Mouse (Mus musculus) left cerebral cortex, postnatal 4 days (tissue): ENCODE results near the gene Gm19935. TPM values are rescaled to one million over a fixed set of nuclear protein-coding genes. Genes with fewer than 3 reads are reported as not detected.

ENCODE experiments used
- DNase-seq: peaks from one replicate; pipeline ENCODE4 v3.0.0-alpha.2; 2022
- intact Hi-C: fragments of 180-260 bp; cut with DNase I; formaldehyde crosslinking; loops from one replicate; pipeline ENCODE4 v1.15.1; 2025
- total RNA-seq, 2 experiments: library from RNA; stranded (reverse); gene quantifications; 2 replicates each; pipeline ENCODE4 v1.2.3; 2021

The Gm19935 gene
- total RNA-seq, 2 experiments from 2014 or later, result 1.1 to 1.3 TPM

GRCm38 (mm10) chr8:90830980-90831379 lies 13.8 kb upstream of the Gm19935 start:
- intact Hi-C loops, result no loop called here
- DNase-seq, result no peak

- DNase-seq, result no peak
- intact Hi-C loops, result loop anchor here (2.0 to 10.0 kb wide), 3 partner anchors 77 to 185 kb away; no protein-coding TSS in a partner anchor
Measured at GRCm38 (mm10) chr8:90829825-90830224, 12.6 kb upstream of the Gm19935 start.

DNA sequence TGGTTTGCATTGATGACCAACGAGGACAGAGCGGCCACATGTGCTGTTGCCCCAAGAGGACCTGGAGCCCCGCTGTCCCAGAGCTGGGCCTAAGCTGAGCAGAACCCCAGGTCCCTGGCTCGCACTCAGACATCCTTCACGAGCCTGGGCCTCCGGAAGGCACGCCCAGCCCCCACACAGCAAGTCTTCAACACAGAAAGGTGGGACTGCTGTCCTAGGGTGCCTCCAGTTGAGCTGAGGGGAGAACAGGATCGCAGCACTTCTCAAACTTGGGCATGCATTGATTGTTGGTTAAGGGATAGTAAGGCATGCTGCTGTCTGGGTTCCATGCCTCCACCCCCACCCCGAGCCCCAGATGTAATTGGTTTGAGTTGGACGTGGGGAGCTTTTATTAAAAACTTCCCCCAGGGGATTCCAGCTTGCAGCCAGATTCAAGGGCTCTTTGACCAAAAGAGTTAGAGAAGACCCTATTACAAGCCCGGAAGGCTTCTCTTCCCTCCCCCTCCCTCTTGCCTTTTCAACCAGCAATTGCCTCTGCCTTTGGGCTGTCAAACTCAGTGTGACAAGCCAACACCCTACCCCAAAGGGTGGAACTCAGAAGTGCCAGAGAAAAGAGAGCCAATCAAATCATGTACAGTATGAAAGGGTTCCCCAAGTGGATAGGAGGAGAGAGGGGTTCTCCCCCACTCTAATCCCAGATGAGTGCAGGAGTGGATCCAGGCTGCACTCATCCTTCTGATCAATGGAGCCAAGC lies 12.0 kb upstream of the Gm19935 start:
- peak; percentile 19 for DNase-seq
- intact Hi-C loops, result loop anchor here (2.0 to 10.0 kb wide), 3 partner anchors 78 to 186 kb away; no protein-coding TSS in a partner anchor

DNA sequence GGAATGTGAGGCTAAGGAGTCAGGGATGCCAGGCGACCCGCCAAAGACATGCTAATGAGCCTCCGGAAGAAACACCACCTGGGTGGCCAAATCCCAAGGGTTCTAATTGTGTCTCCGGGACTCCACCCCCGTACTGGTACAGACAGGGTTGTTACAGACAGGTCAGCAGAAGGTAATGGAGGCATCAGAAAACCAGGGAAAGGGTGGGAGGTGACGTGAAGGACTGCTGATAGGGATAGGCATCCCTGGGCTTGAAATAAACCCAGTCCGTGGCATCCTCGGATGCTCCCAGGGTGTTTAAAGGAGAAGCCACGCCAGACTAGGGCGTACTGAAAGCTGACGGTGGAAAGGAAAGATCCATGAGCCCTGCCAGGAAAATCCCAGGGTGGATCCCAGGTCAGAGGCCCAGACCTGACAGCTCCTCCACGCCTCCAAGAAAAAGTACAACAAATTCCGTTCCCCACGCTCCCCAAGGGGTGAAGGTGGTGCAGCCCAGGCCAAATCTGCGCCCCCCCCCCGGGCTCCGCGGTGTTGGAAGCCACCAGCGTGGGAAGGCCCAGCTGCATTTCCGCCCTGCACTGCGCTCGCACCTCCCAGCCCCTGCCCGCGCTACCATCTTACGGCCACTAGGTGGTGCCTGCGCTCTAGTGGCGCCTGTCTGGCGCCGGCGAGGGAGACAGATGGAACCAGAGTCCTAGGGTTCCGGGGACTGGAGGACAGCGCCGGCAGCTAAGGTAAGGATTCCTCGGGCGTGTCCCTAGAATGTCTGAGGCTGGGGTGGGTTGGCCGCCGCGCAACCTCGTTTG lies 11.2 kb upstream of the Gm19935 start, which contains the start of gene Chd9:
TSS of gene Chd9 (plus strand) at position 172 of the 806 bp plus-strand sequence.
- peak; percentile 95 for DNase-seq
- intact Hi-C loops, result loop anchor here (2.0 to 10.0 kb wide), 3 partner anchors 79 to 186 kb away; no protein-coding TSS in a partner anchor

DNA sequence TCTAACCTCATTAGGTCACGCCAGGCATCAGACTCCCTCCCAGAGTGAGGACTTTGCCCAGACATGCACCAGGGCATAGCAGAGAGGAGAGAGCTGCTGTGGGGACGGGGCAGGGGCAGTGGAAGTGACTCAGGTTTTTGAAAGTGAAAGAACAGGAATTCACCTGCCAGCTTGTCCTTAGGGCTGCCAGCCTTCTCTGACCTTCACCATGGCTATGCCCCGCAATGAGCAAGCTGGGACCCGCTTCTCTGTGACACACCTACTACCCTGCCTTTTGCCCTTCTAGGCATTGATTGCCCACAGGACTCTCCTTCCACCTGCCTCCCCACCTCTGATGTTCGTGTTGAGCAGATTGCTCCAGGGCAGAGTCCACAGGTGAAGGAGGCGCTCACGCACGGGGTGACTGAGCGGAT lies 8.3 kb upstream of the Gm19935 start:
- intact Hi-C loops, result loop anchor here (5.0 to 10.0 kb wide), 2 partner anchors 82 to 189 kb away; no protein-coding TSS in a partner anchor
- no peak for DNase-seq

DNA sequence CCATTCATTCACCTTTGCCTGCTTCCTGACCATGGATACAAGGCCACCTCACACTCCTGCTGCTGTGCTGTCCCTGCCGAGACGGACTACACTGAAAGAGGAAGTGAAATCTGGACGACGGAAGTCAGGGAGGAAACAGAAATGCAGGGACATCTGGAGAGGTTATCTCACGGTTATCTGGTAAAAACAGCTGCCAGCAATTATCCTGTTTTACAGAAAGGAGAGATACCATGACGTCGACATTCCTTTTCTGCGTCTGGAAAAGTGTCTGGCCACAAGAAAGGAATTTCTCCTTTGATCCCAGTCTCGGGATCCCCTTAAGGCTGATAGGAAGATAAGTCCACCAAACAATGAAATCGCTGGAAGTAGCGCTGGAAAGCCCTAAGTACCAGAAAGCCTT lies 5.2 kb upstream of the Gm19935 start:
- intact Hi-C loops, result loop anchor here (10.0 kb wide), 1 partner anchor 192 kb away; no protein-coding TSS in a partner anchor
- no peak for DNase-seq

GRCm38 (mm10) chr8:90820321-90820696 lies 3.1 kb upstream of the Gm19935 start:
- DNase-seq, result no peak
- intact Hi-C loops, result loop anchor here (10.0 kb wide), 1 partner anchor 194 kb away; no protein-coding TSS in a partner anchor

- DNase-seq, result no peak
Measured at GRCm38 (mm10) chr8:90819561-90820320, 2.5 kb upstream of the Gm19935 start.

DNA sequence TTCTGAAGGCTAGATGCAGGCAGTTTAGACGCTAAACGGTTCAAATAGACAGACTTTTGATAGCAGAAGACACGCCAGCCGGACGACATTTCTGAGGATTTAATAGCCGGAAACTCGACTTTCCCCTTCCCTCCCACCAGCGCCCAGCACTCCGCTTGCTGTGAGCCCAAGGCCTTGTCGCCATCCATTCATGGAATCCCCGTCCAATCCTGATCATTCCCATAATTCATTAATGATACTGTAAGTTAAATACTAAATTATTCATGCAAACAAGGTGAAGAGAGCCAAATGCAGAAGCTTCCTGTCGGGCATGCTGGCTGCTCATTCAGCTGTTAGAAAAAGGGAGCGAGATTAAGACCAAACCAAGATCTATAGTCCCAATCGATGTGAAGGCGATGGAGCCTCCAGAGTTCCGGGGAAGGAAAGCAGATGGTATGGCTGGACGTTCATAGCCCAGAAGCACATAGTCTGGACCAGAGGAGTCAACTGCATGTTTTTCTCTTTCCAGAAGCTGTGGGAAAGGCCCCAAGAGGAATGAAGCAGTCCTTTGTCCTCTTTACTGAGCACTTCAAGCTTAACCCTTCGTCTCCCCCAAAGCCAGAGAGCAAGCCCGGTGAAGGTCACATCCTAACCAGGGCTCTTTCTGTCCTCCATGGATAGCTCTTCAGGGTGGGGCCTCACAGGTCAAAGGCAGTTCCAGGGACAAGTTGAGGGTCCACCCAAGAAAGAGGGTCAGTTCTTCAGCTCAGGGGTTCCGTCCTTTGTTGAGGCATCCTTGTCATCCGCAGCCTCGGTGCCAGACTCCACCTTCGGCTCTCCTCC lies 921 bp downstream of the Gm19935 start:
- peak; percentile 8 for DNase-seq
- intact Hi-C loops, result no loop called here

More at GRCm38 (mm10) chr8:90819561-90820320, 2.5 kb upstream of the Gm19935 start:
- intact Hi-C loops, result loop anchor here (10.0 kb wide), 1 partner anchor 195 kb away; no protein-coding TSS in a partner anchor

DNA sequence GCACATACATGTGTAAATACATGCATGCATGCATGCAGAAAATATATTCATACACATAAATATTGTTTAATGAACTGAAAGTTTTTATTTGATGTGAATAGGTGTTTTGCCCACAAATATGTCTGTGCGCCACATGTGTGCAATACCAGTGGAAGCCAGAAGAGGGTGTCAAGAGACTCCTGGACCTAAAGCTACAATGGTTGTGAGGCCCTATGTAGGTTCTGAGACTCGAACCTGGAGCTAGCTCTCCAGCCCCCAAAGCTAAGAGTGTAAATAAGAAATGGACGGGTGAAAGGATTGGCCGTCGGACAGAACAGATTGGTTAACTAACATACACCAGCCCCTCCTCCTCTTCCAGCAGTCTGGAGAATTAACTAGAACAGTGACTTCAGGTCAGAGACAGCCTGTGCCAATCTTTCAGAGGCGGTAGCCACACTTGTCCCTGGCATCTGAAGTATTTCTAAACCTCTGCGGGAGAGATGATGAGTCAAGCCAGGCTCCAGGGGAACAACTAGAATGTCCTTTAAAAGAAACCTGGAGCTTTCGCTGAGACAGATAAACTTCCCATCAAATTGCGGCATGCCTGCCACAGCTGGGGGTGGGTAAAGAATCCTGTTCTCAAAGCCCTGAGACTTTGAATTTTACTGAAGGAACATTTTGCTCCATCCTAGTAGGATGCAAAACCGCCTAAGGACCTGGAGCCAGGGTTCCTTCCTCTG lies 3.4 kb downstream of the Gm19935 start:
- DNase-seq, result peak; percentile 5
- intact Hi-C loops, result no loop called here

DNA sequence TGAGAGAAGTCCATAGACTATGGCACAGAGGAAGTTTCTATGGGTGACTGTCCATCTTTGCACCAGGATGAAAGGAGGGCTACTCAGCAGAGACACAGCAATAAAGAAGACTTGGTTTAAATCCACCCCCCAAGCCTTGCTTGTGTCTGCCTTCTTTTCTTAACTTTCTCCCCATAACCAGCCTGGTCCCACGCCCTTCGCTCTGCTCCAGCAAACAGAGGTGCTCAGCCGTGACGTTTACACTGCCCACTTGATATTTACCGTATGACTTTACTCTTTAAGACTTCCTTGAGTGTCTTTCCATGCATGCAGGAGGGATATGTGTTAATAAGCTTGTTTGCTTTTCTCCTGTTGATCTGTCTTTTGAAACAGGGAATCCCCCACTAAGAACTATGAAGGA lies 17.7 kb downstream of the Gm19935 start:
- intact Hi-C loops, result no loop called here
- DNase-seq, result no peak

DNA sequence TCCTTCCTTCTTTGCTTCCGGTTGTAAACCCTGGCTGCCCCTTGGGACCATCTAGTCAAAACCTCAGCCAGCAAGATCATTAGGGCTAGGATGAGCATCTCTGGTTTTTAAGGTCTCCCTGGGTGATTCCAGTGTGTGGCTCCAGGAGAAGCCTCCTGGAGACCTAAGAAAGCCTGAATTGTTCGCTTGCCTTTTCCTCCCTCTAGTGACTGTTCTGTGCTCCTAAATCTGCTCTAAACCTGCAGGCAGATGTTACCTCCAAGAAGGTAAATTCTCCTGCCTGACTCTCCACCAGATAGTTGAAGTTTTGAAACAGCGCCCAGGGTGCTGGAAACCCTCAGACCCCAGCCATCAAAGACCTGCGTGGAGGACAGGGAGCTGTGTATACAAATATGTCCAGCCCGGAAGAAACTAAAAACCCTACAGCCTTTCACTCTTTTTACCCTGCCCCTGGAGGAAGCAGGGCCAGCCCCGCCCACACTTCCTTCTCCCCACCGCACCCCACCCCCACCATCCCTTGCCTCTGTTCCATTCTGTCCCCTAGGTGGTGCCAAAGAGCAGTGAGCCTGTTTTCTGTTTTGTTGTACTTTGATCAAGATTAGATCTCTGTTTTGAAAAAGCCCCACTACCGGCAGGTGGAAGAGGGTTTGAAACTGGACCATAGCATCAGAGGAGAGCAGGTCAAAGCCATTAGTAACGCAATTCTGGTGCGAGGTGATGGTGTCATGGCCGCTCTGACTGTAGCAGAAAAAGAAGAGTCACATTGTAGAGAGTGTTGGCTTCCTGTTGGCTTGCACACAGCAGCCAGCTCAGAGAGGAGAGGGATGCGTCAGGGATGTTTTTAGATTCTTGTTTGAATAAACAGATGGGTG lies 22.0 kb downstream of the Gm19935 start:
- DNase-seq, result peak; percentile 71
- intact Hi-C loops, result loop anchor here (5.0 kb wide), 1 partner anchor 138 kb away; no protein-coding TSS in a partner anchor

- DNase-seq, result peak; percentile 83
- intact Hi-C loops, result loop anchor here (2.0 to 5.0 kb wide), 2 partner anchors 136 to 945 kb away; no protein-coding TSS in a partner anchor
Measured at GRCm38 (mm10) chr8:90793710-90794109, 23.5 kb downstream of the Gm19935 start.

DNA sequence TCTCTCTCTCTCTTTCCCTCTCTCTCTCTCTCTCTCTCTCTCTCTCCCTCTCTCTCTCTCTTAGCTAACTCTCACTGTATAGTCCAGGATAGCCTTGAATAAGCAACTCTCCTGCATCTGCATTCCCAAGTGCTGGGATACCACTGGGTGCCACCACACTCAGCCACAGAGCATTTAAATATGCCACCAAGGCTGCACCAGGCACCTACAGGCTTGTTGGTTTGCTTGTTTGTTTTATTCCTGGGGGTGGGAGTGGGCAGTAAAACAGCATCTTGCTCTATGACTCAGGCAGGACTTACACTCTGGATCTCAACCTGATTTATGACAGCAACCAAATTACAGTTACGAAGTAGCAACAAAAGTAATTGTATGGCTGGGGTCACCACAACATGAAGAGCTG lies 25.6 kb downstream of the Gm19935 start:
- DNase-seq, result no peak
- intact Hi-C loops, result loop anchor here (2.0 to 5.0 kb wide), 2 partner anchors 134 to 943 kb away; no protein-coding TSS in a partner anchor

- intact Hi-C loops, result no loop called here
- peak; percentile 29 for DNase-seq
Measured at GRCm38 (mm10) chr8:90769791-90770190, 47.4 kb downstream of the Gm19935 start.
